Mouse (Mus musculus) gastrocnemius, postnatal 4 days (tissue): ENCODE measurements at regions not wholly inside any gene's neighbourhood (a gene's known extent, or its start where the extent isn't known, plus 50 kb on each side); places are given as distances from the start of the nearest gene placed in this dataset.

ENCODE experiments used
- DNase-seq, 2 experiments: peaks; one replicate each; pipeline ENCODE4 v3.0.0; 2021 to 2022; ENCODE audit warnings: low spot score in 2 of 2, mixed read lengths in 2 of 2

GRCm38 (mm10) chr2:55817273-55817672 is 381.5 kb downstream of the Kcnj3 start:
- no peak for DNase-seq

- DNase-seq = peak in 1 of 2 experiments; percentile 8
Observed at GRCm38 (mm10) chr2:55818220-55818619, 382.4 kb downstream of the Kcnj3 start.

- DNase-seq = no peak
Observed at GRCm38 (mm10) chr2:55822726-55823125, 387.0 kb downstream of the Kcnj3 start.

GRCm38 (mm10) chr2:55841521-55841920 is 405.8 kb downstream of the Kcnj3 start:
- peak in 1 of 2 experiments; percentile 7 for DNase-seq

DNA sequence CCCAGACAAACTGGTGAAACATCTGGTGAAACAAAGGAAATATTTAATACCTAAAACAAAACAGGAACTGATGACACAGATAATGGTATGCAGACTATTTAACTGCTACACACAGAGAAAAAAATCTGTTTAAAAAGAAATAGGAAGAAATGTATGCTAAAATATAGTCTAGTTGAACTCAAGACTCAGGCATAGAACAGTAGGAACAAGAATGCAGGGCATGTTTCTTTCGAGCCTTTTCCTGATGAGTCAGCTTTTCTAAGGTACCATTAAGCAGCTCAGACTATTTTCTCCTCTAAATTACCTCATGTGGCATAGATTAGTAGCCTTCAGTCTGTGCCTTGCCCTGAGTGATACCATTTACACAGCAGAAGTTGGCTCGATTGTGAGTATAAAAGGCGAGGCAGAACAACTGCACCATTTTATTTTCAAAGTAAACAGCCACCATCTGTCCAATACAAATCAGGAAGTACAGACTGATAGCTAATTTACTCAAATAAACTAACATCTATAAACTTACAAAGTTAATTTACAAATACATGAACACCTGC is 411.1 kb downstream of the Kcnj3 start:
- no peak for DNase-seq

GRCm38 (mm10) chr2:55862479-55862878 is 426.7 kb downstream of the Kcnj3 start:
- DNase-seq = no peak

- DNase-seq = no peak
Observed at GRCm38 (mm10) chr2:55889976-55890375, 454.2 kb downstream of the Kcnj3 start.

DNA sequence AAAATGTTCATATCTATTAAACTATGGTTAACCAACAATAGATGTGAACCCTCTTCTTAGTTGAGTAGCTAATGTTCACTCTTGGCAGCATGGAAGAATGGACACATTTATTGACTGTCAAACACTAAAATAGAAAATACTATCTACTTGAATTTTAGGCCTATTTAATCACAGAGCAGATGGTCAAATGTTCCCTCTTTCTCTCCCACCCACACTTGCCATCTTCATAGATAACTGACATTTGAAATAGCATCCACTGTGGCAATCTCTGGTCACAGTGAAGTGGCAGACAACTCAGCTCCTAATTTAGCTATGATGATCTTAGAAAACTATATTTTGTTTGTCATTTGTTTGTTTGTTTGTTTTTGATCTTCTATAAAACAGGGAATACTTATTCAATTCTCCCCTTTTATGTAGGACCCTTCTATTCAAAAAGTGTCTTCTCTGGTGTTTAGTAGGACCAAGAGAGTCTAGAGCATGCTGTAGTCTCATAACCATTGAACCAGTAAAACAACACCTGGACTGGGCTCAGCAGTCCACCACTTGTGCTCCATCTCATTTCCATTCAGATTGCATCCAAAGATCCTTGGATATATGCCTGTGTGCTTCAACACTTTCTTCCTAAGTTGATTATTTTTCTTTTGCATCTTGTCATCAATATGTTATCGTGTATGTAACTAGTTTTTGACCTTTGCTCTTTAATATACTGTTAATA is 457.2 kb downstream of the Kcnj3 start:
- no peak for DNase-seq

DNA sequence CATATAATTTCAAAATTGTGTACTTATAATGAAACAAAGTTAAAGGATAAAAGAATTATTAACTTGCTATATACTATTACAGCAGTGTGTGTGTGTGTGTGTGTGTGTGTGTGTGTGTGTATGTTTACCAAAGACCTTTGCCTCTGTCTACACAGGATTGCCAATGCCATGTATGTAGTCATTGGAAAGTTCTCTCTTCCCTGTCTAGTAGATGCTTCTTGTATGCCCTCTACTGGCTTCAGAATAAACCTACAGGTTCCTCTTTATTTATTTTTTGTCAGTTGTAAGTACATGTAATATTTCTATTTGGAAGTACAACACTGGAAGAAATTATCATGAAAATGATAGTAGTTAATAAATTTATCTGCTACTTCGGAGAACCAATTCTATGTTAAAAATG is 484.5 kb downstream of the Kcnj3 start:
- DNase-seq = no peak
